Mouse (Mus musculus) macrophage (primary cell): ENCODE data around the gene Sgca. TPM values are rescaled to one million over a fixed set of nuclear protein-coding genes. Genes with fewer than 3 reads are reported as not detected.
"Not testable (repeated sequence)": the region's sequence is repeated elsewhere in the genome, so short reads cannot be mapped to it uniquely, and the experiment has no call there.

Experiments used
- H3K27ac ChIP-seq: fragments of 350-480 bp; formaldehyde crosslinking; 2 replicates; pipeline ENCODE4 v1.9.0; 2021
- H3K36me3 ChIP-seq: fragments of 350-480 bp; formaldehyde crosslinking; 2 replicates; pipeline ENCODE4 v1.9.0; 2021; ENCODE audit errors: inconsistent target
- H3K4me3 ChIP-seq: fragments of 350-480 bp; formaldehyde crosslinking; 2 replicates; pipeline ENCODE4 v1.9.0; 2021; ENCODE audit errors: inconsistent target
- H3K79me2 ChIP-seq: fragments of 350-480 bp; formaldehyde crosslinking; 2 replicates; pipeline ENCODE4 v1.9.0; 2021; ENCODE audit errors: inconsistent target
- WGBS: methylation state at CpG from one replicate; pipeline ENCODE4 v1.1.7; 2026; ENCODE audit warnings: inconsistent platforms; ENCODE audit not compliant: missing documents; 5-methylcytosine and 5-hydroxymethylcytosine counted together
- polyA plus RNA-seq: library from polyadenylated mRNA; stranded (reverse); fragments of 250-400 nt; gene quantifications from 3 replicates; pipeline ENCODE4 v1.2.4, GENCODE M21; 2018; ENCODE audit warnings: inconsistent platforms

The Sgca gene
- polyA plus RNA-seq, 1 experiment from 2014 or later, result not detected

DNA sequence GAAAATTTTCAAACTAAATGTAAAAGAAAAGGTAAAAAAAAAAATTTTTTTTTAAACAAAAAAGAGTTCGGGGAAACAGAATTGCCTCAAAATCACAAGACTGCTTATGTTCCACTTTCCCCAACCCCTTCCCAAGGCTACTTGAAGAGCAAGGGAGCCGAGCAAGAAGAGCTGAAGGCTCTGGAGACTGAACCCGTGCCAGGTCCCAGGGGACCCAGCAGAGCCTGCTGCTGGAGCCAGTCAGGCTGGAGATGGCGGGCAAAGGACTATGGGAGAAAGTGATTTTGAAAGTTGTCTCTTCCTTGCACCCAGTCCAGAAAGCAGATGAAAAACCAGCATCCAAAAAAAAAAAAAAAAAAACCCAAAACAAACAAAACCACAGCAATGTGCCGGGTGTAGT lies 9.7 kb upstream of the Sgca start:
- Histone ChIP-seq H3K4me3 (no peak overlapping the region), H3K36me3 (no peaks in the 10 kb centered on the region), H3K27ac (no peak overlapping the region), H3K79me2 (no peaks in the 10 kb centered on the region)
- WGBS, result 89% methylated on average over 4 of the region's 5 CpGs

DNA sequence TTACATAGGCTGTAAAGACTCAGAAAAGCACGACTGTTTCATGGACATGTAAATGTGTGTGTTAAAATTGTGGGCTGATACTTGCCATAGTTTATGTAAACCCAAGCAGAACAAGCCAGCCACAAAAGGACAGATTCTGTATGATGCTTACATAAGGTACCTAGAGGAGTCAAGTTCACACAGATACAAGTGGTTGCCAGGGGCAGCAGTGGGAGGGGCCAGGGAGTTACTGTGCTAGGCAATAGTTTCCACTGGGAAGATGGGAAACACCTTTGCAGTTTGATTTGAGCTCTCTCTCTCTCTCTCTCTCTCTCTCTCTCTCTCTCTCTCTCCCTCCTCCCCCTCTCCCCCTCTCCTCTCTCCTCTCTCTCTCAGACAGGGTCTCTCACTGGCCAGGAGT lies 9.0 kb upstream of the Sgca start:
- Histone ChIP-seq H3K79me2 (no peaks in the 10 kb centered on the region), H3K36me3 (no peaks in the 10 kb centered on the region), H3K27ac (no peak overlapping the region), H3K4me3 (no peak overlapping the region)
- 78% methylated on average over 1 of the region's 1 CpGs for WGBS

GRCm38 (mm10) chr11:94979462-94980179 lies 3.5 kb upstream of the Sgca start:
- H3K79me2 ChIP-seq, result no peaks in the 10 kb centered on the region
- 83% methylated on average over 11 of the region's 11 CpGs for WGBS
- no peak overlapping the region for H3K4me3 ChIP-seq
- no peak overlapping the region for H3K27ac ChIP-seq
- H3K36me3 ChIP-seq, result no peaks in the 10 kb centered on the region

DNA sequence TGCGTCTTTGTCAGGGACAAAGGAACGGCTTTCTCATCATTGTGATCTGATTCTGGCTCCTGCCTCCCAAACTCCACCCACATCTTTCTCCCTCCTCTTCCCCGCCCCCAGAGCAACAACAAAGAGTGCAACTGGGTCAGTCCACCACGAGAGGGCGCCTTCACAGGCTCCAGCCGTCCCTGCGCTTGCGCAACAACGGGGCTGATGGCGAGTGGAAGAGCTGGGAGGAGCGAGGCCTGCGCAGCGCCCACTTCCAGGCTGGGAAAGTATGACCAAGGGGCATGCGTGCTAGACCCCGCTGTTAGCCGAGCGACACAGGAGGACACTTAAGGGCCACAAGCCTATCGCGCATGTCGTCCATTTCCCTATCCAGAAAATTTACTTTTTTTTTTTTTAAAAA lies 2.8 kb upstream of the Sgca start:
- under 1% methylated on average over 20 of the region's 20 CpGs for WGBS
- no peaks in the 10 kb centered on the region for H3K36me3 ChIP-seq
- no peak overlapping the region for H3K4me3 ChIP-seq
- H3K27ac ChIP-seq, result no peak overlapping the region
- H3K79me2 ChIP-seq, result no peaks in the 10 kb centered on the region

- Histone ChIP-seq H3K79me2 (no peaks in the 10 kb centered on the region), H3K27ac (no peak overlapping the region), H3K4me3 (no peak overlapping the region), H3K36me3 (no peaks in the 10 kb centered on the region)
- WGBS, result 61% methylated on average over 9 of the region's 9 CpGs
Observed at GRCm38 (mm10) chr11:94978178-94978915, 2.2 kb upstream of the Sgca start.

- H3K79me2 ChIP-seq, result no peaks in the 10 kb centered on the region
- WGBS, result 78% methylated on average over 2 of the region's 2 CpGs
- no peak overlapping the region for H3K27ac ChIP-seq
- no peaks in the 10 kb centered on the region for H3K36me3 ChIP-seq
- H3K4me3 ChIP-seq, result no peak overlapping the region
Observed at GRCm38 (mm10) chr11:94974951-94975350, 1.2 kb downstream of the Sgca start.

DNA sequence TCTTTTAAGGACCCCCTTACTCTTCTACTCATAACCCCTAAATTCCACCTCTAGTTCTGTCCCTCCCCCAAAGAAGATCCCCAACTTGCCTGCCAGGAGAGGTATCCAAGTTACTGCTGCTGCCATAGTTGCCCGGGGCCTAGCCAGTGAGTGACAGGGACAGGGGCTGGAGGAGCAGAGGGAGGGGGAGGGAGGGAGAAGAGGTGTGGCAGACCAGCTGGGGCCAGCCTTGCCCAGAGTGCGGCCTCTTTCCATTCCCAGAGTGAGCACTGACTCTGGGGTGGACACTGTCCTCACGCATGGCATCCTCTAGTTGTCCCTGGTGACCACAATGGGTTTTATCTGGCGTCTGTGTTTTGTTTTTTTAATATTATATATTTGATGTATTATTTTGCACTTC lies 2.8 kb downstream of the Sgca start:
- no peaks in the 10 kb centered on the region for H3K79me2 ChIP-seq
- no peaks in the 10 kb centered on the region for H3K36me3 ChIP-seq
- H3K4me3 ChIP-seq, result no peak overlapping the region
- H3K27ac ChIP-seq, result no peak overlapping the region
- 88% methylated on average over 2 of the region's 4 CpGs for WGBS

GRCm38 (mm10) chr11:94972887-94973286 lies 3.2 kb downstream of the Sgca start:
- H3K4me3 ChIP-seq, result no peak overlapping the region
- no peaks in the 10 kb centered on the region for H3K79me2 ChIP-seq
- no peak overlapping the region for H3K27ac ChIP-seq
- no peaks in the 10 kb centered on the region for H3K36me3 ChIP-seq
- WGBS, result 83% methylated on average over 5 of the region's 5 CpGs

DNA sequence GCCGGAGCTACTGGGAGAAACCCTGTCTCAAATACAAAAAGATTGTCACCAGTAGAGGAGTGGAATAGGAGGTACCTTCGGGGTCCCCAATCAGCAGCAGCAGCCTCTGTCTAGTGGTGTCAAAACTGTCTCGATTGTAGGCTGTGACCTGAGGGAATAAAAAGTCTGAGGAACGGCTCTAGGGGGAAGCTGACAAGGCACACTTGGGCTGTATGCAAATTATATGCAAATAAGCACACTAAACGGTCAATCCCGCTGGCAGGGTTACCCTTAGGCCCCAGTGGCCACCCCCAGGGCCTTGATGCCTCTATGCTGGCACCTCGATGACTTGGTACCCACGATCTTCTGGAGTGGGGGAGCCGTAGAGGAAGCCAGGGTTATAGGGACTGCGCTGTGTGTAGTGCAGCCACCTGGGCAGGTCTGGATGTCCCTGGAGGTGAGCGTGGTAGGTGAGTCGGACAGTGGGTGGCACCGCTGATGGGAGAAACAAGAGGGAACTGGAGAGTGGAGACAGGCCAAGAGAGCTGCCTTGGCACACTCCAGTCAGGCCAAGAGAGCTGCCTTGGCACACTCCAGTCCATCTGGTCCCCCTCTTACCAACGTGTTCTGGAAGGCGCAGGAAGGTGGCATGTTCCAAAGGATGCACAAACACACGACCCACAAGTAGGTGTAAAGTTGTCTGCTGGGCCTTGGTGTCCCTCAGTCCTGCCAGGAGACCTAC lies 4.1 kb downstream of the Sgca start:
- Histone ChIP-seq H3K27ac (no peak overlapping the region), H3K4me3 (no peak overlapping the region), H3K79me2 (no peaks in the 10 kb centered on the region), H3K36me3 (no peaks in the 10 kb centered on the region)
- WGBS, result 62% methylated on average over 16 of the region's 16 CpGs

DNA sequence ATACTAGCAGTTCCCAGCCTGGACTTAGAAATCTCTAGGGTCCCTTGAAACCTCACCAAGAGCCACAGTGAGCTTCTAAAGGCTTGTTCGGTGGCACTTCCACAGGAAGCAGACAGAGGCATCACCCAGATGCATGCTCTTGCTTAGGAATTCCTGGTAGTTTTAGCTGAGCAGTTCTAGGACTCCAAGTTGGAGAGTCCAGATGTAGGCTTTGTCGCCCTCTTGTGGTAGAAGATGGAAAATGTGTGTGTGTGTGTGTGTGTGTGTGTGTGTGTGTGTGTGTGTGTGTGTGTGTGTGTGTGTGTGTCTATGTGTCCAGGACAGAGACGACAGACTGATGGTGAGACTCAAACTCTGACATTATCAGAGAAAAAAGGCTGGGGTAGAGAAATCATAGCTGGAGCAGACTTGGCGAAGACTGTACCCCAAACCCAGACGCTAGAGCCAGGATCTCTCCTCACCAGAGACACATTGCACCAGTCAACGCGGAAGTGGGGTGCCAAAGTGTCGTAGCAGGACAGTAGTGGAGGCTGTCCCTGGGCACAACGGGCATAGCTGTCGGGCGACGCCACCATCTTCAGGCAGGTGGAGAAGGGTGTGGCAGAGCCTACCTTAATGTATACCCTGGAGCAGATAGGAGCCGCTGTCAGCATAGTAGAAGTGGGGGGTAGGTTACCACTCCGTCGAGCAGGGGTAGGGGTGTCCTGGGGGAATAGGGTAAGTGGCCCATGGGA lies 5.8 kb downstream of the Sgca start:
- 62% methylated on average over 15 of the region's 15 CpGs for WGBS
- no peaks in the 10 kb centered on the region for H3K79me2 ChIP-seq
- H3K4me3 ChIP-seq, result no peak overlapping the region
- no peaks in the 10 kb centered on the region for H3K36me3 ChIP-seq
- H3K27ac ChIP-seq, result no peak overlapping the region

DNA sequence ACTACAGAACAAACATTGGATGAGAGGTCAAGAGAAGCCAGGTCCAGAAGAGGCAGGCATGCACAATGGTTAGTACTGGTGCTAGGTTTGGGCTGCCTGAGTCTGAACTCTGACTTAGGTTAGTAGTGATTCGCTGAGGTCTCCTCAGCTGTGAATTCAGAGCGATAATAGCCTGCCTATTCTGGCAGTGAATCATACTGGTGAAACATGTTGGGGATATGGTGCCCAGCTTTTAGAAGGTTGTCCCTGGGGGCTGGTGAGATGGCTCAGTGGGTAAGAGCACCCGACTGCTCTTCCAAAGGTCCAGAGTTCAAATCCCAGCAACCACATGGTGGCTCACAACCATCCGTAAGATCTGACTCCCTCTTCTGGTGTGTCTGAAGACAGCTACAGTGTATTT lies 6.4 kb downstream of the Sgca start:
- not testable (repeated sequence) for H3K79me2 ChIP-seq, H3K4me3 ChIP-seq, H3K27ac ChIP-seq, H3K36me3 ChIP-seq
- 76% methylated on average over 3 of the region's 4 CpGs for WGBS

GRCm38 (mm10) chr11:94968187-94968586 lies 7.9 kb downstream of the Sgca start:
- no peaks in the 10 kb centered on the region for H3K79me2 ChIP-seq
- 89% methylated on average over 7 of the region's 7 CpGs for WGBS
- no peak overlapping the region for H3K4me3 ChIP-seq

GRCm38 (mm10) chr11:94967419-94967818 lies 8.7 kb downstream of the Sgca start, which contains the start of gene Hils1:
Gene Hils1 (plus strand): TSS chr11:94967593.
- H3K27ac ChIP-seq, result no peak within 1 kb of the TSS
- WGBS, result 45% methylated on average over 4 of the region's 4 CpGs
- H3K36me3 ChIP-seq, result no peaks in the 10 kb centered on the region
- no peak within 1 kb of the TSS for H3K4me3 ChIP-seq
- no peaks in the 10 kb centered on the region for H3K79me2 ChIP-seq

More at GRCm38 (mm10) chr11:94968187-94968586, 7.9 kb downstream of the Sgca start:
- Histone ChIP-seq H3K36me3 (no peaks in the 10 kb centered on the region), H3K27ac (no peak overlapping the region)

DNA sequence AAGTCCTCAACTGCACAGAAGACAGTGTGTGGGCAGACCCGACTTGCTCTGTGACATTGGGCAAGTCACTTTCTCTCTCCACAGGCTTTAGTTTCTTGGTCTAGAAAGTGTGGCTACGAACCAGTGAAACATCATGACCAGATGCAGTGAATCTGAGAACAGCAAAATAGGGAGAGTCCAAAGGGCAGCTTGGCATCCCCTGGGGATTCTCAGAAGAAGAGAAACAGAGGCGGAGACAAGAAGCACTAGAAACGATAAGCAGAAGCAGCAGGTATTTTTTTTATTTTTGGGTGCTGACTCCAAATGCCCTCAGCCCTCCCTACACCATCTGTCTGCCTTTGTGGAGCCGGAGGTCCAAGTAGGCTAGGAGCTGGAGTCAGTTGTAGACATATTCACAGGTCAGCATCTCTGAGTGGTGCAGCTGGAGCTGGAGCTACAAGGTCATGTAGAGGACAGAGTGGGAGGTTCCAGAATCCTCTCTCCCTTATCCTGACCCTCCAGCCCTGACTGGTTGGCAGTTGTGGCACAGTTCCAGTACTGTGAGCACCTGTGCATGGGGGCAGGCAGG lies 13.5 kb downstream of the Sgca start:
- Histone ChIP-seq H3K36me3 (no peaks in the 10 kb centered on the region), H3K27ac (no peak overlapping the region), H3K4me3 (no peak overlapping the region), H3K79me2 (no peaks in the 10 kb centered on the region)
- 85% methylated on average over 5 of the region's 5 CpGs for WGBS
